Mouse (Mus musculus) activated CD4-positive, CD25-positive, alpha-beta regulatory T cell, adult 9 weeks (primary cell): Measurements from ENCODE around the gene Itgb5. TPM values are rescaled to one million over a fixed set of nuclear protein-coding genes. Genes with fewer than 3 reads are reported as not detected.

ENCODE experiments used
- polyA plus RNA-seq: library from polyadenylated mRNA; unstranded; fragments of 100-300 nt; shearing (Covaris generic); gene quantifications from one replicate; pipeline ENCODE4 v1.2.1, GENCODE M21; 2017

Itgb5 gene
- not detected for polyA plus RNA-seq

DNA sequence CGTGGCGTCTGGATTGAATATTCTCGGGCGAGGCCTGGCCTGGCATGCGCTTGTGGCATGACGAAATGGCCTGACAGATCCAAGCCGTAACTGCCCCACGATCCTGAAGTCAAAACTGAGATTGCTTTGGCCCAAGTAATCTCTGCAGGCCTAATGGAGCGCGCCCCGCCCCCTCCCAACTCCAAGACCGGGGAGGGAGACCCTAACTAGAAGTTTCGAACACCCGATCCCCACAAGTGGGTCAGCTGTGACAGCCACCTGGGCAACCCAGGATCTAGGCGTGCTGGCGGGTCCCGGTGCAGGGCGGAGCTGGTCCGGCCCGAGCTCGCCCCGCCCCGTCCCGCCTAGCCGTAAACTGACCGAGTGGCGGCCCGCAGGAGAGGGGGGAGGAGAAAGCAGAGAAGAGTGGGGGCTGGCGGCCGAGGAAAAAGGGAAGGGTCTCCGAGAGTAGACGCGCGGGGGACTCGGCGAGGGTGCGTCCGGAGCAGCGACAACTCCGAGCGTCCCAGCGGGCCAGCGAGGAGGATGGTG is at the start of gene Itgb5:
TSS of gene Itgb5 (plus strand) at position 365 of the 531 bp plus-strand sequence.

DNA sequence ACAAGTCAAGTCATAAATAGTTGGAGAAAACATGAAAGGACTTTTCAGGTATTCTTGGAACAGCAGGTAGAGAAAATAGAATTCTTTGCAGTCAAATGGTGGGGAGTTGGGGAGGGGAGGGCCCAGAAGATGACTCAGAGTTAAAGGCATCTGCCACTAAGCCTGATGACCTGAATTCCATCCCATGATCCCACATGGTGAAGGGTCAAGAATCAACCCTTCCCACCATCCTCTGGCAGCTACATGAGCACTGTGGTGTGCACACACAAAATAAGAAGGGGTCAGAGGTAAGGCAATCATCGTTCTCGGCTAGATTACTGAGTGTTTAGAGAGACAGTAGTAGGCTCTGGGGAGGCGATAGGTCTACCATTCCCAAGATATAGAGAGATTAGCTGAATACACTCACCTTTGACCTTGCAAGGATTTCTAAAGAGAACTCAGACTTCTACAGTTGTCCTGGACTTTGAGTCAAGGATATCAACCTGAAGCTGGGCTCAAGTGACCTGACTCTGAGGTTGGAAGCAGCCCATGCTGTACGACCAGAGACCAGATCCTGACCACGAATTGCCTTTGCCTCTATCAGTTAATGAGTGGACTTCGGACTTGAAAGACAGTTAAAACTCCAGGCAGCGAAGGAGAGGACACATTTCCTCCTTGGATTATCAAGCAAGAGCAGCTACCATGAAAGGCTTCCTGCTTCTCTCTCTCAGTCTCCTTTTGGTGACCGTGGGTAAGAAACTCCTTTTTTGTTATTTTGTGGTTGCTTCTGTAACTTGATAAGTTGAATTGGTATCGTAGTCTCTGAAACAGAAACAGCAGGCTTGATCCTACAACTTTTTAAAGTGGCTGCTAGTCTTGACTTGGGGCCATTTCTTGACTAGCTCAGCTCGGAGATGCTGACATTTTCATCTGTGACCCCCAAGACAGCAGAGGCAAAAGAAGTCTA is 35.3 kb upstream of the Itgb5 start, which contains the start of gene Muc13:
TSS of gene Muc13 (plus strand) at position 192 of the 946 bp plus-strand sequence.

DNA sequence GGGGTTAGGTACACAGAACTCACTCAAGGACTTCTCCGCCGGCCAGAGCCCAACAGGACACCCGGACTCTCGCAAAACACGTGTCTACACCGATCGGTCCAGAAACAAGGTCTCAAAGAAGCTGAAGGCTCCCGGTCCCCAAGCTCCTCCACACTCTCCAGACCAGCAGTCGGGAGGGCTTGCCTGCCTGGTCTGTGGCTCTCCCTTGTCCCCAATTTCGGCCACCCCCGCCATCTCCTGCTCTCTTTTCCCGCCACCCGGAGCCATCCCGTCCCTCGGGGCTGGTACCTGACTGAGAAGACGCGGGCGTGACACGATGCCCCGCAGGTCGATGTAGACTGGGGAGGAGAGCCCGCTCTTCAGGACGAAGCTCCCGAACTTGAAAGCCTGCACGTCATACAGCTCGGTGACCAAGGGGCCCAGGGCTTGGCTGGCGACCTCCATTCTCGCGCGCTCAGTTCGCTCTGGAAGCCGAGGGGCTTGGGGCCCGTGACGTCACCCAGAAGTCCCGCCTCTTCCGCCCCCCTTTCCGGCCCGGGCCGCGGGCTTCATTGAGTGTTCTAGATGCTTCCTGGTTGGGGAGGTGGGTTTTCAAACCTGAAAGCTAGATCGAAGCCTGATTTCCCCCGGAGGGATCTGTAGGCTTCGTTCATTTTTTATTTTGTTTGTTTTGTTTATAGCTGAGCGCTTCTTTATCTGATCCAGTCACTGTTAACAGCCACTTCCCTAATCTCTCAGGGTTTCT is 137.2 kb downstream of the Itgb5 start, which contains the start of gene Umps:
TSS of gene Umps (minus strand) at position 501 of the 745 bp plus-strand sequence.

Other genes starting within 250 kb of the Itgb5 start
- 12.9 TPM for gene Heg1, start 145.3 kb upstream of the Itgb5 start, polyA plus RNA-seq
- 0.12 TPM for gene Muc13, start 35.6 kb upstream of the Itgb5 start, polyA plus RNA-seq
- 35.6 TPM for gene Umps, start 137.4 kb downstream of the Itgb5 start, polyA plus RNA-seq